Mouse (Mus musculus) kidney, adult 2 months (tissue): ENCODE data around the gene Anks1.

ENCODE experiments used
- CTCF ChIP-seq: fragments of 200-500 bp; conservative IDR thresholded peaks from 2 replicates; pipeline ENCODE4 v1.5.1; 2011; ENCODE audit warnings: low read depth, mild to moderate bottlenecking, control low read depth, low read length, moderate library complexity, mixed read lengths; ENCODE audit not compliant: insufficient read depth, insufficient read length
- POLR2A ChIP-seq: fragments of 200-500 bp; IDR thresholded peaks from one replicate; pipeline ENCODE4 v1.6.1; 2011; ENCODE audit warnings: low read depth, low read length, control low read depth

- TF ChIP-seq CTCF: no peak
- TF ChIP-seq POLR2A: no peak
These were observed 21.2 kb downstream of the Anks1 start for GRCm38 (mm10) chr17:27930291-27930690.
